Mouse (Mus musculus) brain, embryonic 14.5 days (tissue): ENCODE measurements at regions not wholly inside any gene's neighbourhood (a gene's known extent, or its start where the extent isn't known, plus 50 kb on each side); places are given as distances from the start of the nearest gene placed in this dataset.

Experiments
- DNase-seq: peaks from one replicate; pipeline ENCODE4 v3.0.0-alpha.2; 2011; ENCODE audit warnings: low read depth
- CTCF ChIP-seq: fragments of 200-500 bp; IDR thresholded peaks from 2 replicates; pipeline ENCODE4 v1.5.1; 2012; ENCODE audit warnings: inconsistent platforms, mild to moderate bottlenecking, moderate library complexity, borderline replicate concordance; ENCODE audit not compliant: insufficient read depth, insufficient read length; ENCODE audit errors: extremely low read depth
- POLR2A ChIP-seq: fragments of 200-500 bp; IDR thresholded peaks from 2 replicates; pipeline ENCODE4 v1.6.1; 2012; ENCODE audit warnings: mild to moderate bottlenecking, inconsistent platforms, borderline replicate concordance; ENCODE audit not compliant: poor library complexity, insufficient read depth, insufficient read length, severe bottlenecking; ENCODE audit errors: extremely low read depth

DNA sequence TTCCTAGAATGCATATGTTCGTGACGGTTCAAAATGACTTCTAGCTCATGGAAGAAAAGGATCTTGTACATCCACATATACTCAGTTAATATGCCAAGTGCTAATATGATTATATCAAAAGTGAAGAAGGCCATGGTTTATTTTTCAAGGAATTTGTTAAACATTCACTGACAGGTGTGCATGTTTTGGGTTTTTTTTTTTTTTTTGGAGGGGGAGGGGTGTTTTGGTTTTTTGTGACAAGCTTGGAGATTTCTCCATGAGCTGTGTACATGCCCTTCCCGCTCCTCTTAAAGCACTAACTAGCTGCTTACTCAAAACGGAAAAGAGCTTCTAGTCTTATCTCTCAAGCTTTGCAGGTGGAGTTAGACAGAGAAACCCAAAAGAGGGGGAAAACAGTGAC is 187.1 kb upstream of the Atp2b1 start:
- TF ChIP-seq CTCF (no peak), POLR2A (no peak)
- DNase-seq, result no peak

DNA sequence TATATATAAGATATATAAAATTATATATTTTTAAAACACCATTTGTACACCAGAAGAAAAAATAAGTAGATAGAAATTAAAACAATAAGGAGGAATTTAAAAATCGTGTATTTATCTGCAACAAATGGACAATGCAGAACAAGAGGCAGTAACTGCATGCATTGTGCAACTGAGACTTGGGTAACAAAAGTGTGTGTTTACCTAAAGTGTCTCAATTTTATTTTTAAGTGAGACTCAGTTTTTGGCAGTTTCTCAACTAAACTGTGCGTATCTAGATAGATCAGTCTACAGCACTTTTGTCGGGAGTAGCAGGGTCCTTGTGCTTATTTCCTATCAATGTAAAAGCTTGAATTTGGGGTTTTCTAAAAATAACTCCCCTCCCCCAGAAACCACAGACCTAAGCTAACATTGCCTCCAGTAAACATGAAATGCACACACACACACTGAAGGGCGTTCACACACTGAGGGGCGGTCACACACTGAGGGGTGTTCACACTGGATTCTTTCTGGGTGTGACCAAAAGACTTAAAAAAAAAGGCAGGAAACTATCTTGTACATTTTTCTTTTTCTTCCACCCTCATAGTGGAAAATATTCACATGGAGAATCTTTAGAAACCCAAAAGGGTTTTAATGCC is 185.7 kb upstream of the Atp2b1 start:
- no peak for DNase-seq
- TF ChIP-seq CTCF (no peak), POLR2A (no peak)

DNA sequence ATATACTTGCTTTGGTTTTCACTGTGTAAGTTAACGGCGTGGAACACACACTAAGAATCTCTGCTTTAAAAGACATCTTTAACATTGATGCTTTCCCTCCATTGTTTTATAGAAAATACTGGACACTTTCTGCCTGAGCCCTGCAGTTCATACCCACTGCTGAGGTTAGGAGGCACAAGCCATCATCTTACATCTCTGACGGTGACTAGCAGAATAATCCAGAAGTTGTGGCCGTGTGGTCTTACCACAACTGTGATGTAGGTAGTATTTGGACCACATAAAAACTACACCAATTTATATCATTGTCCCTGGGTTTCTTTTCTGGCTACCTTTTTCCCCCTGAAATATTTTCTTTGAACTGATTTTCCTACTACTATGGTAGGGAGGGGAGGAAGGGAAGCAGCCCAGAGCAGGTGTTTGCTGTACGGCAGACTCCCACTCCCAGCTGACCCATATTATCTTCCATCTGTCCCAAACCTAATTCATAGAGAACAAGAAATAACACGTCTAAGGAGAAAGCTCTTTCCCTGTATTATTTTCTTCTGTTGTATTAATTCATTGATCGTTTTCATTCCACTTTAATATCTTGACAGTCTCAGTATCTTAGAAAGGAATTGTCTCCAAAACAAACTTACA is 180.1 kb upstream of the Atp2b1 start:
- TF ChIP-seq POLR2A (no peak), CTCF (no peak)
- DNase-seq, result no peak

DNA sequence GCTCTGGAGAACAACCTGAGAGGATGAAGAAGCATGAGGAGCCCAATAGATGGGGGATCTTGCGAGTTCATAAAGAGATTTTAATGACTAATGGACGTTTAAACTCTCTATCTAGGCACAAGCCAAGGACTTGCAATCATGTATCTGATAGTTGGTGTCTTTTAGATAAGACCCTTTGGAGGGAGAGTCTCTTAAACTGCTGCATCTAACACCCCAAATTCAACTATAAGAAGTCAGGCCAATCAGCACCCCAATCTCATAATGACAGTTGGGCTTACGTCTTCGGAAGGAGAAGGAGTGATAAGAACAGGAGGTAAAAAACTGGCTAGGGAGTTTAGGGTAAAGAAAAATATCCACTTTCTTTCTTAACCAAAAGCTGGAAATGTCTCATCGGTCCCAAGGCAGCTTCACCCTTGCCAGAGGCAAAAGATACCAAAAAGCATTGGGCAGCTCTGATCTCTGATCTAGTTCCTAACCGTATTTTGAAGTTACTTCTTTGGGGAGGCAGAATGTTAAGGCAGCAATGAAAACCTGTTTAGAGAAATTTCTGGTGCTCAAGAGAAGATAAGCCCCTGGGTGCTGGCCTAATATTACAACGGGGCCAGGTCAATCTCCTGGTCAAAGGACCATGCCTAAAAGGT is 173.6 kb upstream of the Atp2b1 start:
- TF ChIP-seq CTCF (no peak), POLR2A (no peak)
- no peak for DNase-seq

DNA sequence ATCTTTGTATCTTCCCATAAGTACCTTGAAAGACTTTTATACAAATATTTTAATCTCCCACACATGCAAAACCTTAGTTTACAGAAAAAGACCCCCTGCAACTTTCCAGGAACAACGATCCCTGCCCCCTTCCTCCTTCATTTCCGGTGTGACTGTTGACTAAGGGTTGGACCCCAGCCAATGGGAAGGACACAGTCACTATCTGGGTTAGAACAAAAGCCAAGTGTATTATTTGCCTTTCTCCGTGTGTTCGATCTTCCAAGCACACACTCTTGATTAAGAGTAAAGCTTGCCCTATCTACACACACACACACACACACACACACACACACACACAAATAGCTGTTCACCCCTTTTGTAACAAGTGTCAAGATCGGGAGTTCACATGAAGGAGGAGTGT is 172.8 kb upstream of the Atp2b1 start:
- no peak for DNase-seq
- no peak for TF ChIP-seq CTCF
- no peak for TF ChIP-seq POLR2A

DNA sequence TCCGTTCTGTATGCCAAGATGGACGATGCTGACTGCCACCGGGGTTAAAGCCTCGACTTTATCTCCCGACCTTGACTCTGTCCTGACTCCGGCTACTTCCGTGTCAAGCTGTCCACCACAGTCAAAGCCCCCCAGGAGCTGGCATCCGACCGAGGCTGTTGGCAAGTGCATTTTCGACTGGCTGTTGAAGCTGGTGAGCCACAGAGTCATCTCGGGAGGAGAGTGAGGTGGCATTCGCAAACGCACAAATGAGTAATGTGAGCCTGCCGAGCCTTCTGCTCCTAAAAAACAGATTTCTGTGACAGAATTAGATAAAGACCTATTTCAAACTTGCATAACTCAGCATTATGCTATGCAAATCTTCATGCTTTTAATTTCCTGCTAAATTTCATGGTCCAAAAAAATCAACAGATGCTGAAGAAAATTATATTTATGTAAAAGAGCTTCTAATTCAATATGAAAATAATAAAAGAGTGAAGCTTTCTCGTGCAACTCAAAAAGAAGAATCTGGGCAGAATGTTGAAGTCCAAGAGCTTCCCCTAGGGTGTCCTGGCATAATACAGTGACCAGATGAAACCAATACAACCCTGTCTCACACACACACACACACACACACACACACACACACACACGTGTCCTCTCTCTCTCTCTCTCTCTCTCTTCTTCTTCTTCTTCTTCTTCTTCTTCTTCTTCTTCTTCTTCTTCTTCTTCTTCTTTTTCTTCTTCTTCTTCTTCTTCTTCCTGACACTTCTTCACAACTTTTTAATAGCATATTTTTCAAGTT is 171.2 kb upstream of the Atp2b1 start:
- DNase-seq, result no peak
- TF ChIP-seq POLR2A, result no peak

DNA sequence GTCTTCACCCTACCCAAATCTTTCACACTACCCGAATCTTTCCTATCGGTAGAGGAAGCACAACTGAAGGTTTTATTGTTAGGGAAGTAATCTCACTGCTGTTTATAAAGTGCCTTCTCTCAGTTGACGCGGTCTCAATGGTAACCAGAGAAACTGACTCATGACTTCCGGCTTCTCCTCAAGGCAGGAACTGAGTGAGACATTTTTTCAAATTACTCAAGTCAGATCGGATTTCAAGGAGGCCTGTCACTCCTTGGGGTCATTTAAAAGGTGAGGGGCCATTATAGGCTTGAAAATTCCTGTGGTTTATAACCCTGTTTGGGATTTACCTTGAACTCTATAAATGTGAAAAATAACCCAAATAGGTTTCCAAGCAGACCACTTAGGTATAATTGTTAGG is 170.0 kb upstream of the Atp2b1 start:
- TF ChIP-seq CTCF (no peak), POLR2A (no peak)
- no peak for DNase-seq

DNA sequence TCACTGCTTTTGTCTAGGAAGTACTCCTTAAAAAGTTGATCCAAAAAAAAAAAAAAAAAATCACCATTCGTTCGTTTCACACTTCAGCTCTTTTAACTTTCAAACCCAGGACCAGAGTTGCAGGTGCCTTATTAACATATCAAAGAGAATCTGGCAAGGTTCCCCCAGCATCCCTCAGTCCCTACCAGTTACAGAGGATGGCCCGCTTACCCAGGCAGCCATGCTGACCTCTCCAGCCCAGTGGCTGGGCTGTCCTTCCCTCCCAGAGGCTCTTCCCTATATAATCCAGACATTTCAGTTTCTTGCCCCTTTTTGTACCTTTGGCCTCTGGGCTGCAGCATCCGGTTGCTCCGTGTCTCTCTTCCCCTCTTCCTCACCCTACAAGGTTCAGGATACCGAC is 169.5 kb upstream of the Atp2b1 start:
- TF ChIP-seq POLR2A (no peak), CTCF (no peak)
- DNase-seq, result no peak

DNA sequence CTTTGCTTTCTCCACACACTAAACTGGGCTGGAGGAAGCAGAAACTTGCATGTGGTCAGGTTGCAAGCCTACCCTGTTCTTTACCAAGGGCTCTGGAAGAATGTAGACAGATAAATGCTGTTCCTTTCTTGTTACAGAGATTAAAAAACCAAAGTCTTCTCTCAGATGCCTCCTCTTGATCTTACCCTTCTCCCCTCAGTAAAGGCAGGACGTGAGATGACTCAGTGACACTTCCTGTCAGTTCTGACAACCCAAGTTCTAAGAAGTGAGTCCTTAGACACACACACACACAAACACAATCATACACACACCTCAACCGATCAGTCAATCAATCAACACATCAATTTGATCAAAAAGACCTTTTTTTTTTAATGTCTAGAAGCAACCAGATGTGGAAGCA is 168.8 kb upstream of the Atp2b1 start:
- no peak for DNase-seq
- TF ChIP-seq POLR2A, result no peak
- no peak for TF ChIP-seq CTCF

DNA sequence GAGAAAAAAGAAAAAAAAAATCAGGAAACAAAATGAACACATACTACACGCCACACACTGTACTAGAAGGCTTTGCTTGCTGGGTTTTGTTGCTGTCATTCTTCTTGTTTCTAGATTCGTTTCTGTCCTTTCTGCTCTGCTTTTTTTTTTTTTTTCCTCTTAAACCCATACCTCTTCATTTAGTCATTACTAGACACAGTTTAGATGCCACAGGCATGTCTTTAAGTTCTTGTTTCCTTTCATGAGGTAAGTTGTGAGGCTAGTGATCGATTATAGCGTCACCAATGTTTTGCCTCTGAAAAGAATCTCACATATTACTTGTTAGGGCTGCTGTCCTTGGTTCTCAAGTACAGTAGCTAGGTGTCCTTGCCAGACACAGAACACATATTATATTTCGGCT is 168.3 kb upstream of the Atp2b1 start:
- no peak for DNase-seq
- TF ChIP-seq CTCF (no peak), POLR2A (no peak)

DNA sequence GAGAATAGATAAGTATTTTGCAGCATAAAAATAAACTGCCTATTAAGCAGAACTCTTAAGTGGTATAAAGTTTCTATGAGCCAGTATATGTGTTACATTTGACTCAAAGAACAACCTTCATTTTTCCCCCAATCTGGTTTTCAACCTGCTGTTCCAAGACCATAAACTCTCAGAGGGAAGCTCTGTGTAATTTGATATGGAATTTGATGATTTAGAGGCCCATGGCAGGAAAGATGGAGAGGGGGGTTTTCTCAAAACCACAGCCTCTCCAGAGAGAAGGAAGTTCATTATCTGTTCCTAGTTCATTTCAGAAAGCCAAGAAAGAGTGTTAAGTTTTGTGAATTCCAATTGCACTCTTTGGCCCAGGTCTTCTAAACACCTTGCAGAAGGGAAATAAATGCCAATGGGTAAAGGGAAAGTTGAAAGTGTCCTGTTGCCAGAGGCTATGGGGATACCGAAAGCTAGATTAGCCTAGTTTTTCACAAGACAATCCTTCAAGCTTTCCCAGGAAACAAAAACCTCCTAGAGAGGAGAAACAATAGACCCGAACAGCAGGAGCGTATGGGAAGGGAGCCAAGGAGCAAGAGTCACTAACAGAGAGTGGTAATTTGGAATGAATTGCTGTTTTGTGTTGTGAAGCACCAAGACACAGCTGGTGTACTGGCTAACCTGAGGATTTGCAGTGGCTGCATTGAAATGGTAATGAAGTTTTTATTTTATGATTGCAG is 165.2 kb upstream of the Atp2b1 start:
- TF ChIP-seq POLR2A (no peak), CTCF (no peak)
- DNase-seq, result peak; percentile 84

DNA sequence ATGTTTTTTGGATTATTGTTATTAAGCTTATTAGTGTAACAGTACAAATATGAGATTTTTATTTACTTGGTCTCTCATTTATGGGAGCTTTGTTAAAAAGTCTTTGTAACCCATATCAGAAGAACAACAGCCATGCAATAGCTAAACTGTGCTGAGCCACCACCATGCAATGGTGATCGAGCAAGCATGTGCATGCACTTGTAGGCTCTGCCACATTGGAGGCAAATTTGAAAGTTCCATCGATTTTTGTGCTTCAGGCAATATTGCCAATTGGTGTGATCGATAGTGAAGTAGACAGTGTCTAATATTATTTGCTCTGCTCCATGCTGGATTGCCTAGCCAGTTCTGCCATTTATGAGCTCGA is 164.6 kb upstream of the Atp2b1 start:
- TF ChIP-seq CTCF (no peak), POLR2A (no peak)
- DNase-seq, result no peak
